Mouse (Mus musculus) heart, embryonic 11.5 days (tissue): ENCODE data around the gene Slc30a2. TPM values are rescaled to one million over a fixed set of nuclear protein-coding genes. Genes with fewer than 3 reads are reported as not detected.

Experiments
- ATAC-seq: fragments of 200-750 bp; cut with Nextera tagmentation; replicated peaks from 2 replicates; pipeline ENCODE4 v1.8.0; 2017; ENCODE audit warnings: moderate library complexity; ENCODE audit not compliant: insufficient number of reproducible peaks, low FRiP score, low TSS enrichment
- H3K27ac ChIP-seq: fragments of 300-500 bp; sonication (generic); 2 replicates; pipeline ENCODE4 v1.5.1; 2014; ENCODE audit warnings: mild to moderate bottlenecking, low read depth, low read length
- H3K27me3 ChIP-seq: fragments of 300-500 bp; sonication (generic); 2 replicates; pipeline ENCODE4 v1.6.1; 2014; ENCODE audit warnings: mild to moderate bottlenecking, low read length, mixed read lengths; ENCODE audit not compliant: control insufficient read depth, insufficient read depth
- H3K36me3 ChIP-seq: fragments of 300-500 bp; sonication (generic); 2 replicates; pipeline ENCODE4 v1.6.1; 2014; ENCODE audit warnings: mild to moderate bottlenecking, low read length, moderate library complexity, mixed read lengths; ENCODE audit not compliant: control insufficient read depth, insufficient read depth
- H3K4me1 ChIP-seq: fragments of 300-500 bp; sonication (generic); 2 replicates; pipeline ENCODE4 v1.6.1; 2014; ENCODE audit warnings: low read length; ENCODE audit not compliant: control insufficient read depth, insufficient read depth
- H3K4me2 ChIP-seq: fragments of 300-500 bp; sonication (generic); 2 replicates; pipeline ENCODE4 v1.6.1; 2014; ENCODE audit warnings: mild to moderate bottlenecking, moderate library complexity
- H3K4me3 ChIP-seq: fragments of 300-500 bp; sonication (generic); 2 replicates; pipeline ENCODE4 v1.5.1; 2014; ENCODE audit warnings: low read depth, low read length
- H3K9ac ChIP-seq: fragments of 300-500 bp; sonication (generic); 2 replicates; pipeline ENCODE4 v1.6.1; 2014; ENCODE audit warnings: mild to moderate bottlenecking, low read depth, low read length, moderate library complexity
- H3K9me3 ChIP-seq: fragments of 300-500 bp; sonication (generic); replicated peaks from 2 replicates; pipeline ENCODE4 v1.6.1; 2016; ENCODE audit warnings: low read length; ENCODE audit not compliant: control insufficient read depth
- WGBS: fragments of 180-500 bp; shearing (Covaris S2); extraction: QIAGEN DNeasy Blood & Tissue Kit; methylation state at CpG from one replicate; pipeline ENCODE4 v1.1.7; 2014; ENCODE audit not compliant: insufficient replicate concordance; 5-methylcytosine and 5-hydroxymethylcytosine counted together
- polyA plus RNA-seq: library from polyadenylated mRNA; unstranded; fragments of >200 nt; fragmentation: Nextera tagmentation; extraction: Ambion mirVana; gene quantifications from 2 replicates; pipeline ENCODE4 v1.2.1, GENCODE M21; 2014

Gene Slc30a2
- polyA plus RNA-seq, 1 experiment from 2014 or later: 0.26 TPM

DNA sequence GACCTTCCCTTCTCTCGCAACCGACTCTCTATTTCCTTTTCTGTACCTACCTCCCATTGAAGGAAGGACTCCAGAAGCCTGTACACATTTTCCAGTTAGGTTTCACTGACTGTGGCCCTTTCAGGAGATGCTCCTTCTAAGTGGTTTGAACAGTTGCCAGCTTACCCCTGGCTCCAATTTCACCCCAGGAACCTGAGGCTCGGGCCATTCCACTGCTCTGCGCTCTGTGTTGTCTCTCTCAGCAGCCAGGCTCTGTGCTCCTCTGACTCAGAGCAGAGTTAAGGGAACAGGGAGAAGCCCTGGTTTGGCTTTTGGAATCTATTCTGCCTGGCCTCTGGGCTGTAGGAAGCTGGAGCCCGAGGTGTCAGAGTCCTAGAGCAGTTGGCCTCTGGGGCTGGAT is 40.9 kb upstream of the Slc30a2 start:
- no peak for ATAC-seq
- H3K9ac ChIP-seq: no peak overlapping the region
- peak overlapping the region; percentile 2; the same call in 1 of the 2 replicates for H3K27ac ChIP-seq
- H3K4me1 ChIP-seq: peaks cover 20% of the 10 kb centered on the region
- H3K4me2 ChIP-seq: no peak overlapping the region
- H3K9me3 ChIP-seq: no peaks in the 10 kb centered on the region
- WGBS: 60% methylated on average over 5 of the region's 5 CpGs
- H3K36me3 ChIP-seq: no peaks in the 10 kb centered on the region
- H3K4me3 ChIP-seq: no peak overlapping the region
- H3K27me3 ChIP-seq: no peaks in the 10 kb centered on the region

DNA sequence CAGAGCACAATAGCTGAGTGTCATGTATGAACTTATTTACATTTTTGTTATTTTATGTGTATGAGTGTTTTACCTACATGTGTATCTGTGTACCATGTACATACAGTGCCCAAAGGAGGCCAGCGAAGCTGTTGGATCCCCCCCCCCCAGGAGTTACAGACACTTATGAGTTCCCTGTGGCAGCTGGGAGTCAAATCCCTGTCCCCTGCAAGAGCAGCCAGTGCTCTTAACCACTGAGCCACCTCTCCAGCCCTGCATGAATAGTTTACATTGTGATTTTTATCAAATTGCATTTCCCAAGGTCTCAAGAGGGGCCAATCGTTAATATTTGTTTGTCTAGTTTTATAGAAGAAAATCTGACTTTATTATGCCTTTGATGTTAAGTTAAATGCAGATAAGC is 36.0 kb upstream of the Slc30a2 start:
- Histone ChIP-seq H3K27me3 (no peaks in the 10 kb centered on the region), H3K4me3 (no peak overlapping the region), H3K9ac (no peak overlapping the region), H3K27ac (no peak overlapping the region), H3K9me3 (no peaks in the 10 kb centered on the region), H3K36me3 (no peaks in the 10 kb centered on the region), H3K4me2 (no peak overlapping the region; the same call in 1 of the 2 replicates), H3K4me1 (peaks cover 8% of the 10 kb centered on the region)
- ATAC-seq: no peak
- WGBS: 54% methylated on average over 2 of the region's 2 CpGs

DNA sequence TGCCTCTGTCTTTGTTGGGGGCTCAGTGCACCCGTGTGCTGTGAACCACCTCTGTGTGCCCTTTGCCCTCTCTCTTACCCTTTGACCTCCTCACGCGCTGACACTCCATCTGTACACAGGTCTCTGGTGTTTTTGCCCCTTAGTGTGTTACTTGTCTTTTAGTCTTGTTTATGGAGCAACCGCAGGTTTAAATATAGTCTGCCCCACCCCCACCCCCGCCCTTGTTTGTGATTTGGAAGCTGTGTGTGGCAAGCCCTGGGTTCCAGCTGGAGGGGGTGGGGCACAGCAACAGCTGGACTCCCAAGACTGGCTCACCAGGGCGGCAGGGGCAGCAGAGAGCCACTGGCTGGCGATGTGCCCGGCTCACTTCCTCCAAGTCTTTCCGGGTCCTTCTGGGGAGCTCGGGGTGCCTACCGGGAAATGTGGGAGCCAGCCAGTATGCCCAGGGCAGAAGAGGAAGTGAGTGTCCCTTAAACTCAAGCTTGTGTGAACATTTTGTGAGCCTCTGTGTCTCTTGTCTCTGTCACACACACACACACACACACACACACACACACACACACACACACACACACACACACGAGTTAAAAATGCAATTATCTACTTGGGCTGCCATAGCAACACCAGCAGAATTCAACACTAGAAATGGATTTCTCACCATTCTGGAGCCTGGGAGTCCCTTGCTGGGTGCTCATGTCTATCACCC is 35.5 kb upstream of the Slc30a2 start:
- Histone ChIP-seq H3K27ac (no peak overlapping the region), H3K4me3 (no peak overlapping the region), H3K9me3 (no peaks in the 10 kb centered on the region), H3K4me1 (peaks cover 5% of the 10 kb centered on the region), H3K36me3 (no peaks in the 10 kb centered on the region), H3K4me2 (peak overlapping the region; percentile 45), H3K27me3 (no peaks in the 10 kb centered on the region), H3K9ac (no peak overlapping the region)
- no peak; the same call in 1 of the 2 replicates for ATAC-seq
- 20% methylated on average over 12 of the region's 12 CpGs for WGBS

DNA sequence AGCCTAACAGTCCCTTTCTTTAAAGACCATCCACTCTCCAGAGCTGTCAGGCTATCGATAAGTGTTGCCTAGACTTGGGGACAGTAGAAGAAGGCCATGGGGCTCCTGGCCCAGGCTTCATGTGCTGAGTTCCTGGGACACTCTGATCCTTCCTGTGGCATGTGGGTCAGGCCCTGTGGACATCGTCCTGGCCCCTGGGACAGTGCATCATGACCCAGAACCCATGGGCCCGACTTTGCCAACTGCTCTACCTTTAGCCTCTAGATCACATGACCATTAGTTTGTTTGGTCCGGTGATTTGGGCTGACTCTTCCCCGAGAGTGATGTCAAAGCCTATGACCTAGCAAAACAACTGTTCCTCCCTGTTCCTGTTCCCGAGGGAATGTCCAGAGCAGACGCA is 32.9 kb upstream of the Slc30a2 start:
- Histone ChIP-seq H3K4me1 (peaks cover 11% of the 10 kb centered on the region), H3K27me3 (no peaks in the 10 kb centered on the region), H3K9ac (no peak overlapping the region), H3K4me2 (no peak overlapping the region), H3K4me3 (no peak overlapping the region), H3K9me3 (no peaks in the 10 kb centered on the region; the same call in 1 of the 2 replicates), H3K36me3 (no peaks in the 10 kb centered on the region), H3K27ac (no peak overlapping the region)
- 82% methylated on average over 7 of the region's 7 CpGs for WGBS
- ATAC-seq: no peak

DNA sequence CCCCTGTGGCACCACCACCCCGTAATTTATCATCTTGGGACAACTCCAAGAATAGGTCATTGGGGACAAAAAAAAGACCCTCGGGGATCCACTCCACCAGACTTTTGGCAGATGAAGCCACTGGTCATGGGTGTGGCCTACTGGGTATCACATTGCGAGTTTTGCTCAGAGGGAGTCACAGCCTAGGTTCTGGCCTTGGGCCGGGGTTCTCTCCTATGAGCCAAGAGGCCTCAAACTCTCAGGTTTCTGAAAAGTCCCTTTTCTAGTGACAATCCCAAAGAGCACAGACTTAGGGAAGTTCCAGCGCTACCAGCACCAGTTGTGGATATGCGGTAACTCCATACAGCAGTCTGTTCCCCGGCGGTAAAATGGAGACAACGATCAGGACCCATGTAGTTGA is 32.3 kb upstream of the Slc30a2 start:
- Histone ChIP-seq H3K4me1 (peaks cover 11% of the 10 kb centered on the region), H3K27ac (no peak overlapping the region), H3K36me3 (no peaks in the 10 kb centered on the region), H3K9ac (no peak overlapping the region), H3K4me3 (no peak overlapping the region), H3K27me3 (no peaks in the 10 kb centered on the region), H3K9me3 (no peaks in the 10 kb centered on the region; the same call in 1 of the 2 replicates), H3K4me2 (no peak overlapping the region)
- ATAC-seq: no peak
- WGBS: 84% methylated on average over 9 of the region's 9 CpGs

DNA sequence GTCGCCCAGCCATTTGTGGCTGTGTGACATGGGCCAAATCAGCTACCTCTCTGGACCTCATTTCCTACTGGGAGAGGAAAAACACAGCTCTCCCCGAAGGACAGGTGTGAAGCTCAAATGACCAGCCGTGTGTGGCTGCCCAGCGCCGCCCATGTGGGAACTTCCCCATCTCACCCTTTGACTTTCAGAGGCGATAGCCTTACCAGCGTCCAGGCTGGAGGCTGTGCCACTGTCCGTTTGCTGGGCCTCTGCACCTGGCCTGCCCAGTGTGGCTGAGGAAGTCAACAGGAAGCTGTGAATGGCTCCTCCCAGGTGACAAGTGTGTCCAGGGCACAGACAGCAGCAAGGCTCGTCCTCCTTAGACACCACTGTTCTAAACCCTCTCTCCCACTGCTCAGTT is 31.2 kb upstream of the Slc30a2 start:
- H3K4me1 ChIP-seq: peaks cover 12% of the 10 kb centered on the region
- no peak for ATAC-seq
- WGBS: 79% methylated on average over 9 of the region's 9 CpGs

DNA sequence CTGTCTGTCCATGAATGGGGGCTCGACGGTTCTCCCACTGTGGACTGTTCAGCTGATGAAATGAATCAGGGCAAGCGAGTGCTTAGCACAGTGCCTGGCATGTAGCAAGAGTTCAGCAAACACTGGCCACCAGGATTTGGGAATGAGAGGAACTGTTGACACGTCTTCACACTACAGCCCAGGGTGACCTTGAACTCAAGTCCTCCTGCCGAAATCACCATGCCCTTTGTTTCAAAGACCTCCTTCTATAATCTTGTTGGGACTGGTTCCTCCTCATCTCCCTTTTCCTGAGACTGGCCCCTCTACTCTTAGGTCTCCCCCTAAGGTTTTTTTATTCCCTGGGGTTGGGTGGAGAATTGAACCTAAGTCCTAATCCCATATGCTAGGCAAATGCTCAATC is 30.6 kb upstream of the Slc30a2 start:
- peaks cover 13% of the 10 kb centered on the region for H3K4me1 ChIP-seq
- H3K4me3 ChIP-seq: no peak overlapping the region
- WGBS: 84% methylated on average over 5 of the region's 5 CpGs
- H3K9me3 ChIP-seq: no peaks in the 10 kb centered on the region; the same call in 1 of the 2 replicates
- H3K27ac ChIP-seq: no peak overlapping the region
- no peak overlapping the region for H3K4me2 ChIP-seq
- no peaks in the 10 kb centered on the region for H3K36me3 ChIP-seq
- no peaks in the 10 kb centered on the region for H3K27me3 ChIP-seq
- no peak for ATAC-seq
- no peak overlapping the region for H3K9ac ChIP-seq

More for the DNA sequence above, 31.2 kb upstream of the Slc30a2 start:
- H3K9me3 ChIP-seq: no peaks in the 10 kb centered on the region; the same call in 1 of the 2 replicates
- no peaks in the 10 kb centered on the region for H3K36me3 ChIP-seq
- no peak overlapping the region for H3K9ac ChIP-seq
- no peaks in the 10 kb centered on the region for H3K27me3 ChIP-seq
- H3K4me3 ChIP-seq: no peak overlapping the region
- H3K4me2 ChIP-seq: no peak overlapping the region
- H3K27ac ChIP-seq: no peak overlapping the region

DNA sequence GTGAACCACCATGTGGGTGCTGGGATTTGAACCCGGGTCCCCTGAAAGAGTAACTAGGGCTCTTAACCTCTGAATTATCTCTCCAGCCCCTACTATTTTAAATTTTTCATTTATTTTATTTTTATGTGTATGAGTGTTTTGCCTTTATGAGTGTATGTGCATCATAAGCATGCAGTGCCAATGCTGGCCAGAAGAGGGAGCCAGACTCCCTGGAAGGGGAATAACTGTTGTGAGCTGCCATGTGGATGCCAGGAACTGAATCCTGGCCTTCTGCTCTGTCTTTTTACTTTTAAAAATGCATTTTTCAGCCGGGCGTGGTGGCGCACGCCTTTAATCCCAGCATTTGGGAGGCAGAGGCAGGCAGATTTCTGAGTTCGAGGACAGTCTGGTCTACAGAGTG is 30.1 kb upstream of the Slc30a2 start:
- Histone ChIP-seq H3K4me2 (no peak overlapping the region), H3K4me3 (no peak overlapping the region), H3K27me3 (no peaks in the 10 kb centered on the region), H3K27ac (no peak overlapping the region), H3K36me3 (no peaks in the 10 kb centered on the region), H3K9ac (no peak overlapping the region), H3K9me3 (no peaks in the 10 kb centered on the region; the same call in 1 of the 2 replicates), H3K4me1 (peaks cover 15% of the 10 kb centered on the region)
- WGBS: 88% methylated on average over 6 of the region's 6 CpGs
- no peak for ATAC-seq

DNA sequence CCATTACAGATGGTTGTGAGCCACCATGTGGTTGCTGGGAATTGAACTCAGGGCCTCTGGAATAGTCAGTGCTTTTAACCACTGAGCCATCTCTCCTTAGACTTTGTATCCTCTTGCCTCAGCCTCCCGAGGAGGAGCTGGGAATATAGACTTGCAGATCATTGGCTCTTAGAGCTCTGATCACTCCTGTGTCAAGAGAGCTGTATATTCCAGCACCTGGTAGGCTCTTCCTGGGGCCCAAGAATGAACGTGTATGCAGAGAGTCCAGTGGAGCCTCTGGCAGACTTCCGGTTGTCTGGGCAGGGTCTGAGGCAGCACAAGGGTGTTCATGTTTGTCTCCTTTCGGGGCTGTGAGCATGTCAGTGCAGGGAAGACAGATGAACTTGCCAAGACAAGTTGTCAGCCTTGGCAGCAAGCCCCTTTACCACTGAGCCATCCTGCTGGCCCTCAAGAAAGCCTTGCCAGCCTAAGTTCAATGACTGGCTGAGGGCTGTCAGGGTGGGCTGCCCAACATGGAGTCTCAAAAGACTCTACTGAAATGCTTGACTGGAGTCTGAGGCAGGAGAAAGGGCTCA is 28.8 kb upstream of the Slc30a2 start:
- Histone ChIP-seq H3K4me2 (no peak overlapping the region), H3K27ac (peak overlapping the region; percentile 96), H3K4me3 (no peak overlapping the region), H3K36me3 (no peaks in the 10 kb centered on the region), H3K9me3 (no peaks in the 10 kb centered on the region; the same call in 1 of the 2 replicates), H3K27me3 (no peaks in the 10 kb centered on the region), H3K4me1 (peaks cover 28% of the 10 kb centered on the region), H3K9ac (no peak overlapping the region)
- 77% methylated on average over 4 of the region's 4 CpGs for WGBS
- no peak for ATAC-seq
